Mouse (Mus musculus) heart, embryonic 11.5 days (tissue): ENCODE measurements at regions not wholly inside any gene's neighbourhood (a gene's known extent, or its start where the extent isn't known, plus 50 kb on each side); places are given as distances from the start of the nearest gene placed in this dataset.
"Not testable (repeated sequence)": the region's sequence is repeated elsewhere in the genome, so short reads cannot be mapped to it uniquely, and the experiment has no call there.

Experiments used
- ATAC-seq: fragments of 200-750 bp; cut with Nextera tagmentation; replicated peaks from 2 replicates; pipeline ENCODE4 v1.8.0; 2017; ENCODE audit warnings: moderate library complexity; ENCODE audit not compliant: insufficient number of reproducible peaks, low FRiP score, low TSS enrichment
- H3K27ac ChIP-seq: fragments of 300-500 bp; sonication (generic); 2 replicates; pipeline ENCODE4 v1.5.1; 2014; ENCODE audit warnings: mild to moderate bottlenecking, low read depth, low read length
- H3K27me3 ChIP-seq: fragments of 300-500 bp; sonication (generic); 2 replicates; pipeline ENCODE4 v1.6.1; 2014; ENCODE audit warnings: mild to moderate bottlenecking, low read length, mixed read lengths; ENCODE audit not compliant: control insufficient read depth, insufficient read depth
- H3K36me3 ChIP-seq: fragments of 300-500 bp; sonication (generic); 2 replicates; pipeline ENCODE4 v1.6.1; 2014; ENCODE audit warnings: mild to moderate bottlenecking, low read length, moderate library complexity, mixed read lengths; ENCODE audit not compliant: control insufficient read depth, insufficient read depth
- H3K4me1 ChIP-seq: fragments of 300-500 bp; sonication (generic); 2 replicates; pipeline ENCODE4 v1.6.1; 2014; ENCODE audit warnings: low read length; ENCODE audit not compliant: control insufficient read depth, insufficient read depth
- H3K4me2 ChIP-seq: fragments of 300-500 bp; sonication (generic); 2 replicates; pipeline ENCODE4 v1.6.1; 2014; ENCODE audit warnings: mild to moderate bottlenecking, moderate library complexity
- H3K4me3 ChIP-seq: fragments of 300-500 bp; sonication (generic); 2 replicates; pipeline ENCODE4 v1.5.1; 2014; ENCODE audit warnings: low read depth, low read length
- H3K9ac ChIP-seq: fragments of 300-500 bp; sonication (generic); 2 replicates; pipeline ENCODE4 v1.6.1; 2014; ENCODE audit warnings: mild to moderate bottlenecking, low read depth, low read length, moderate library complexity
- H3K9me3 ChIP-seq: fragments of 300-500 bp; sonication (generic); replicated peaks from 2 replicates; pipeline ENCODE4 v1.6.1; 2016; ENCODE audit warnings: low read length; ENCODE audit not compliant: control insufficient read depth
- WGBS: fragments of 180-500 bp; shearing (Covaris S2); extraction: QIAGEN DNeasy Blood & Tissue Kit; methylation state at CpG from one replicate; pipeline ENCODE4 v1.1.7; 2014; ENCODE audit not compliant: insufficient replicate concordance; 5-methylcytosine and 5-hydroxymethylcytosine counted together

DNA sequence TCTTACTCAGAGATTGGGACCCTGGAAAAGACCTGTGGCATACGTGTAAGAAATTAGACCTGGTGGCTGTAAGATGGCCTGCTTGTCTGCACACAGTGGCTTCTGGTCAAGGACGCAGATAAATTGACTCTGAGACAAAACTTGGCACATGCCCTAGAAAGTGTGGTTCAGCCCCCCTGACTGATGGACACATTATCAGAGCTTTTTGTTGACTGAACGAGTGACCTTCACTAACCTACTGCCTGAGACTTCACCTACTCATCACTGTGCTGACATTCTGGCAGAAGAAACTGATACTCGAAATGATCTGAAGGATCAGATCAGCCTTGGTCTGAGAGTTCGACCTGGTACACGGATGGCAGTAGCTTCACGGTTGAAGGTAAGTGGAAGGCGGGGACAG, 330.9 kb upstream of the B430218F22Rik start:
- not testable (repeated sequence) for H3K9me3 ChIP-seq, H3K4me1 ChIP-seq, H3K27ac ChIP-seq, H3K4me2 ChIP-seq, H3K36me3 ChIP-seq, H3K27me3 ChIP-seq, ATAC-seq, H3K4me3 ChIP-seq, H3K9ac ChIP-seq
- 66% methylated on average over 8 of the region's 8 CpGs for WGBS

DNA sequence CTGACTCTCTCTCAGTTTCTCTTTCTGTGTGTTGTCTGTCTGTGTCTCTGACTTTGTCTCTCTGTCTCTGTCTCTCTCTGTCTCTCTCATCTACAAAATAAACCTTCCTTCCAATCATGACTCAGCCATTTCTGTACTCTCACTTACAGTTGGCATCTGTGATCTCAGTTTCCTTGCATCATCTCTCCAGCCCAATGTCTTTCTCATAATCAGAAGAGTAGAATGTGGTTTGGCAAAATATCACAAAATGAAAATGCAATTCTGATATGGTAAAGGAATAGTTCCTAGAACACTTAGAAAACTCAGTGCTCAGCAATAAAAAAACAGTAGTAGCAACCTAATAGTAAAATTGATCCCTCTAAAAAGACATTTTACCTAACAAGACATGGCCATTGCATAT, 320.9 kb upstream of the B430218F22Rik start:
- ATAC-seq: no peak

DNA sequence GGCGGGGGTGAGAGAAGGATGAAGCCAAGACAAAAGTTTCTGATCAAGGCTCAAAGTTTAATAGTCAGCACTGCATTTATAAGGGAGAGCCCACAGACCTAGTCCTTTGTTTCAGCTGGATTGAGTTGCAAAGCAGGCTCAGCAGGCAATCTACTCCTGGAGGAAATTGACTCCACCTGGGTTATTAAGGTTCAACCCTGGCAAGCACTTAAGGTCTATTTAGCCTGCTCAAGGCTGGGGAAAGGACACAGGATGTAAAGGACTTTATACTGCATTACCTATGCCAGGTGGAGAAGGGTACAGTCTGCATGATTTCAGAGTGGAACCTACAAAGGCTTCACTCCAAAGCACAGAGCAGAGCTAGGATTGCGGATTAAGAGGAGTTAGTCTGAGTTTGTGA, 318.4 kb upstream of the B430218F22Rik start:
- no peak overlapping the region for H3K4me2 ChIP-seq
- H3K9ac ChIP-seq: no peak overlapping the region
- H3K36me3 ChIP-seq: no peaks in the 10 kb centered on the region
- ATAC-seq: no peak
- no peaks in the 10 kb centered on the region for H3K4me1 ChIP-seq
- no peak overlapping the region for H3K4me3 ChIP-seq
- no peaks in the 10 kb centered on the region for H3K27me3 ChIP-seq
- H3K27ac ChIP-seq: no peak overlapping the region
- WGBS: 83% methylated on average over 2 of the region's 2 CpGs
- no peaks in the 10 kb centered on the region for H3K9me3 ChIP-seq

More for the DNA sequence above, 320.9 kb upstream of the B430218F22Rik start:
- Histone ChIP-seq H3K9me3 (no peaks in the 10 kb centered on the region), H3K27me3 (no peaks in the 10 kb centered on the region), H3K27ac (no peak overlapping the region), H3K36me3 (no peaks in the 10 kb centered on the region), H3K4me2 (no peak overlapping the region), H3K9ac (no peak overlapping the region), H3K4me3 (no peak overlapping the region), H3K4me1 (no peaks in the 10 kb centered on the region)

DNA sequence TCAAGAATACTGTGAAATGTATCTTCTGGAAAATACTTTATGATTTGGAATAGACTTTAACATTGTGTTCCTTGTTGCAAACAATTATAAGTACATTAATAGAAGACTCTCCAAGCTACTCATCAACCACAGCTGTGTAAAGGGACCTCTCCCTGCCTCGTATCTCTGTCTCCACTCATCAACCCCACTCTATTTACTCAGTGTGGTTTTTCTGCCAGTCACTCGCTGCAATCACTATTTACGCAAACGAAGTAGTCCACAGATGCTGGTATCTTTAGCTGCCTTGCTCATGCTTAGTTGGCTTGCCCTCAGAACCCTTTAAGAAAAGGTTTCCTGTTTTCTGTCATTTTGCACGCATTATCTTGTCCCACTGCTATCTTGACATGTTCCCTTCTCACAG, 300.1 kb upstream of the B430218F22Rik start:
- no peak overlapping the region for H3K4me2 ChIP-seq
- no peaks in the 10 kb centered on the region for H3K4me1 ChIP-seq
- no peaks in the 10 kb centered on the region for H3K27me3 ChIP-seq
- H3K4me3 ChIP-seq: no peak overlapping the region
- no peaks in the 10 kb centered on the region for H3K9me3 ChIP-seq
- H3K27ac ChIP-seq: no peak overlapping the region
- ATAC-seq: 0 out of 2 replicates have a peak, but pooled peaks have one; percentile 32
- H3K9ac ChIP-seq: no peak overlapping the region
- WGBS: 18% methylated on average over 5 of the region's 5 CpGs
- no peaks in the 10 kb centered on the region for H3K36me3 ChIP-seq

DNA sequence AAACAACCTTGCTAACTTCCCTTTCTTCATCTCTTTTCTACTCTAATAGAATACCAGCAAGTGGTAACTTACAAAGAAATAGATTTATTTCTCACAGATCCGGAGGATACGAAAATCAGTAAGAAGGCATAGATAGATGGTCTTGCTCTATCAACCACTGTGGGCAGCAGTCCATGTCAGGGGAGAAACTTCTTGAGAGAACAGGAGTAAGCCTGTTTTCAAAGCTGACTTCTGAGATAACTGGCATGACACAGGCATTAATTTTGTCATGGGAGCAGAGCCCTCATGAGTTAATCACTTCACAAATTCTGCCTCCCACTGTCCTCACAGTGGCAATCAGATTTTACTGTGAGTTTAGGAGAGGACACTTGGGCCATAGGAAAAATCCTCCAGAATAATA, 299.5 kb upstream of the B430218F22Rik start:
- no peaks in the 10 kb centered on the region for H3K4me1 ChIP-seq
- no peak for ATAC-seq
- H3K27ac ChIP-seq: no peak overlapping the region
- no peak overlapping the region for H3K4me3 ChIP-seq
- no peak overlapping the region for H3K4me2 ChIP-seq
- WGBS: 69% methylated on average over 2 of the region's 2 CpGs
- no peak overlapping the region for H3K9ac ChIP-seq
- no peaks in the 10 kb centered on the region for H3K27me3 ChIP-seq
- no peaks in the 10 kb centered on the region for H3K9me3 ChIP-seq
- H3K36me3 ChIP-seq: no peaks in the 10 kb centered on the region

DNA sequence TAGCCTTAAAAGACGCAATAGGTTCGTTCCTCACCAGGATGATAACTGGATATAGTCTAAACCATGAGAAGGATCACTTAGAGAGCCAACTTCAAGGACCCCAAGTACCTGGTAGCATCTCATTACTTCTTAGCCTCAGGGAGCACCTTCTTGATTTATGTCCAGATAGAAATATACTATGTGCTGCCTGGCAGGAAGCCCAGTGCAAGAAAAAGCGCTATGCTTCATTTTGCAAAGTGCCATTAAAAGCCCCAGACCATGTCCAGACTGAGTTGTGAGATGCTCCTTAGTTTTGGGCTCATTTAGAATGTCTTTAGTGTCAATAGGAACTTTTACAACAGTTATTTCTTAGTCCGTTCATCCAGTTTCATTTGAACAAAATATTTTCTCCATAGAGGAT, 298.3 kb upstream of the B430218F22Rik start:
- 91% methylated on average over 4 of the region's 4 CpGs for WGBS
- Histone ChIP-seq H3K4me1 (no peaks in the 10 kb centered on the region), H3K27me3 (no peaks in the 10 kb centered on the region), H3K9me3 (no peaks in the 10 kb centered on the region), H3K9ac (no peak overlapping the region), H3K27ac (no peak overlapping the region), H3K4me2 (no peak overlapping the region), H3K4me3 (no peak overlapping the region), H3K36me3 (no peaks in the 10 kb centered on the region)
- no peak for ATAC-seq

DNA sequence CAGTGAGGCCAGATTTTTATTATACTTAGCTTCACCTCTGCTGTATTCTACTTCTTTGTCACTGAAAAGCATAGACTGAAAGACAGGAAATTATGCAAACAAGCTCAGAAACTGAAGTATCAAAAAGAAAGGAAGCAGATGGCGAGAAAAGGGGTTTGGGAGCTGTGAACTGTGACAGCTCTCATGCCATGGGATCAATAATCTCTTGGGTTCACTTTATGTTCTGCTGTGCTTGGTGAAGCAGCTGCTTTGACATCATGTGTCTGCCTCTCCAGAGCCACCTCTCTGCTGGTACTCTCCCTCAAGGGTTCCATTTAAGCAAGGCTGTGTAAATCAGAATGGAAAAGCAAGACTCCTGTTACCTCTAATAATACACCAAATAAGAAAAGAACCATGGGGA, 291.3 kb upstream of the B430218F22Rik start:
- Histone ChIP-seq H3K27me3 (no peaks in the 10 kb centered on the region), H3K9ac (no peak overlapping the region), H3K27ac (no peak overlapping the region), H3K4me2 (no peak overlapping the region), H3K4me1 (no peaks in the 10 kb centered on the region), H3K9me3 (no peaks in the 10 kb centered on the region), H3K4me3 (no peak overlapping the region), H3K36me3 (no peaks in the 10 kb centered on the region)
- 73% methylated on average over 1 of the region's 1 CpGs for WGBS
- ATAC-seq: no peak
